Mouse (Mus musculus) CH12F3 (cell line): ENCODE measurements around the gene Kalrn.
"Not testable (repeated sequence)": the region's sequence is repeated elsewhere in the genome, so short reads cannot be mapped to it uniquely, and the experiment has no call there.

ENCODE experiments used
- in situ Hi-C: fragments of 300-500 bp; cut with MboI; formaldehyde crosslinking; loops from 2 replicates; pipeline ENCODE4 v1.14.3; 2020; ENCODE audit warnings: low sequenced_read_pairs

Gene Kalrn

GRCm38 (mm10) chr16:34088331-34088730, 485.0 kb downstream of the Kalrn start:
- in situ Hi-C loops = no loop called here

DNA sequence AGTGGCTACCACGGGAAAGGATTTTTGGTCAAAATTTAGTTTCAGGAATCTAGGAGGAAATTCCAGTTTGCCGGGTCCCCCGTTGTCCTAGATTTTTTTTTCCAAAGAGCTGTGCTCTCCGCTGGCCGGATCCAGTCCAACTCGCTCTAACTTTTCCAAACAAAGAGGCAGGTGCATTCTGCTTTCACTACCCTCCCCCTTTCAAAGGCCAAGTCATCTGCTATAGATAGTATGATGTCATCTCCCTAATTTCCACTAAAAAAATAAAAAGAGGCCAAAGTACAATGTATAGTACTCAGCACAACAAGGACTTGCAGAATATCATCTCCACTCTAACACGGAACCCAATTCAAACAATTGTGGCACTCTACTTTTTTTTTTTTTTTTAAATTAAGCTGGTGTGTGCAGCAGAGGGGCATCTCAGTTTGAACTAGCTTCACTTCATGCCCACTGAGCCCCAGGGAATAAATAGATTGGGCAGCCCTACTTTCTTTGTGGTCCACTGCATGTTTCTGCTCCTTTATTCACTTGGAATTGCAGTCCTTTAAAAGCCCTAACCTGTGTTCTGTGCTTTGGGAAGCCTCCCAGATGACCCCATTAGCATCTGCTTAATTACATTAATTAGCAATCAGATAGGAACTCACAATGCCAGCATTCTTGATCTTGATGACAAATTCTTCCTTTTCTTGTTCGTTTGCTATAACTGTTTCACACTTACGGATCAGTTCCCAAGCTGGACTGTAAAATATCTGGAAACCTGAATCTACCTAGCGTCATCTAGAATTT, 489.0 kb downstream of the Kalrn start:
- in situ Hi-C loops = no loop called here

- in situ Hi-C loops = no loop called here
Observed at GRCm38 (mm10) chr16:34082494-34083469, 490.6 kb downstream of the Kalrn start.

DNA sequence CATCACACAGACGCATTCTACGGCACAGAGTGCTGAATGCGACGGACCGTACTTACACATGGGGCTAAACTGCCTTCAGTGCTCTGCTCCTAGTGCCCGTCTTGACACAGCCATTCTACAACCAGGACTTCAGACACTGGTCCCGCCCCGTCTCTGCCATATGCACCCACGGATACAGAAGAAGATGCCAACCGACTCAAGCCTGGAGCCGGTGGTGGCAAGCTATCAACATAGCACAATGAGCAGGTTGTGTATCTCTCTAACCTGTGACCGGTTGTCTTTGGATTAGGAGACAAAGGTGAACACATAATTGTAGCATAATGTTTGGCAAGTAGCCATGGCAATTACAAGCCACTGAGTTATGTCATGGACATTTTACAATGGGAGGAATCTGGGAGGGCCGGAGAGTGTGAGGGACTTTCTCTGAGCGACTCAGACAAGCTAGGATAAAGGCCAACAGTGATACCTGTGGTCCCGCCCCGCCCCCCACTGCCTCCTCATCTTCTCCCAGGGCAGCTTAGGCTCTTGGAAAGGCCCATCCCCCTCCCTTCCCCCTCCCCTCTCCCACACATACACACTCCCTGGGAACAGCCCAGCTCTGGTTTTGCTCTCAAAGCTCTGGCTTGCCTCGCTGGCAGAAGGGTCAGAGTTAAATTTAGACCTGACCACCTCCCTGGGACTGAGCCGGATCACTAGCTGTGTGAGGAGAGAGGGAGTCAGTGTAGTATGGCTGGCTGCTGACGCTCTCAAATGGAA, 491.5 kb downstream of the Kalrn start:
- in situ Hi-C loops = no loop called here

DNA sequence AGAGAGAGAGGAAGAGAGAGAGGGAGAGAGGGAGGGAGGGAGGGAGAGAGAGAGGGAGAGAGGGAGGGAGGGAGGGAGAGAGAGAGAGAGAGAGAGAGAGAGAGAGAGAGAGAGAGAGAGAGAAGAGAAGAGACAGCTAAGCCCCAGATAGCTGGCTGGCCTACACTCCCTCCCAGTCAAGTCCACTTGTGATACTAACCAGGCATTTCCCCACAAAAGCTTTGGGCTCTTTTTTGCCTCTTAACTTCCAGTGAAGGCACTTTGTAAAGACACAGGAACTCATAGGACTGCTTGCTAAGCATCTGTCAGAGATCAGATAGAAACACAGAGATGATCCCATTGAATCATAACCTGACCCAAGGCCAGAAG, 492.0 kb downstream of the Kalrn start:
- in situ Hi-C loops = not testable (repeated sequence)

GRCm38 (mm10) chr16:34080818-34081217, 492.5 kb downstream of the Kalrn start:
- in situ Hi-C loops = no loop called here

DNA sequence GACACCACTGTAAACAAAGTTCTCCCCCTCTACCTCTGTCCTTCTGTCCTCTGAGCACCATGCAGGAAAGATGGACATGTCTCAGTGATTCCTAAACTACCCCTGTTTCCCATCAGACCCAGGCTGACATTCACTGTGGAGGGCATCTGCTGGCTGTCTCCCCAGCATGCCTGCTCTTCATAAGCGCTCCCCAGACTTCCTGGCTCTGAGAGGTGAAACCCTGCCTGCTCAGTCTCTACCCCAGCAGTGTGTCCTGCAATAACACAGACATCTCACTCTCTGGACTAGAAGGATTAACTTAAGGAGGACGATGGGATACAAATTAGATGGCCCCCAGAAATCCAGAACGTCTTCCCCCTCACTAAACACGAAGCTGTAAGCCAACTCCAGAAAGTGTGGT, 493.8 kb downstream of the Kalrn start:
- in situ Hi-C loops = no loop called here

DNA sequence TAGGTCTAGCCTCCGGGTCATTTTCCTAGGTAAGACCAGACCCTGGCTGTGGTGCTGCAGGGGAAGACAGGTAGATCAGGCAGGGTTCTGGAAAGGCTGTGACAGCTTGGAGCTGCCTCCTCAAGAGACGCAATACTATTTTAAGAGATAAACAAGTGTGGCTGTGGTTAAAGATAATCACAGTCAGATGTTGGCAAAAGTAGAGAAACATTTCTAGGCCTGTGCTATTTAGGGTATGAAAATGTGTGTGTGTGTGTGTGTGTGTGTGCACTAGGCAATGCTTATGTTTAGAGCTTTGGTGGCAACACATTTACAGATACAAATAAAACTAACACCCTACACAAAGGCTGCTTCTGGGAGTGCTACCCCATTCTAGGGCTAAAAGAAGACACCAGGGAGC, 494.6 kb downstream of the Kalrn start:
- in situ Hi-C loops = no loop called here

GRCm38 (mm10) chr16:34076101-34076500, 497.2 kb downstream of the Kalrn start:
- in situ Hi-C loops = no loop called here

GRCm38 (mm10) chr16:34073930-34074329, 499.4 kb downstream of the Kalrn start:
- in situ Hi-C loops = no loop called here

DNA sequence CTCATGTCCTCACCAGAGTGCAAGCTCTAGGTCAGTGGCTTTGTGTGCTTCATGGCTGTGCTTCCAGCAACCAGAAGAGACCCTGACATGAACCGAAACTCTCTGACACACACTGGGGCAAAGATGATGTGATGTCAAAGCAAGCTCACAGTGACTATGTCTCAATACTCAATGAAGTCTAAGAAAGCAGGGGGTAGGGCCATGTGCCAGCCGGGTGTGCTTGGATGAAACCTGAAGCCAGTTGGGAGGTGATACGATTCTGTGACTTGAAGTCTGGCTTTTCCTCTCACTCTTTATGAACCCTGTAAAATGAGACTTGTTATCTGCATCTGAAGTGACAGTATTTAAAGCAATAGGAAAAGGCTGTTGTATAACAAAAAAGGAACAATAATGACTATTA, 501.2 kb downstream of the Kalrn start:
- in situ Hi-C loops = no loop called here

DNA sequence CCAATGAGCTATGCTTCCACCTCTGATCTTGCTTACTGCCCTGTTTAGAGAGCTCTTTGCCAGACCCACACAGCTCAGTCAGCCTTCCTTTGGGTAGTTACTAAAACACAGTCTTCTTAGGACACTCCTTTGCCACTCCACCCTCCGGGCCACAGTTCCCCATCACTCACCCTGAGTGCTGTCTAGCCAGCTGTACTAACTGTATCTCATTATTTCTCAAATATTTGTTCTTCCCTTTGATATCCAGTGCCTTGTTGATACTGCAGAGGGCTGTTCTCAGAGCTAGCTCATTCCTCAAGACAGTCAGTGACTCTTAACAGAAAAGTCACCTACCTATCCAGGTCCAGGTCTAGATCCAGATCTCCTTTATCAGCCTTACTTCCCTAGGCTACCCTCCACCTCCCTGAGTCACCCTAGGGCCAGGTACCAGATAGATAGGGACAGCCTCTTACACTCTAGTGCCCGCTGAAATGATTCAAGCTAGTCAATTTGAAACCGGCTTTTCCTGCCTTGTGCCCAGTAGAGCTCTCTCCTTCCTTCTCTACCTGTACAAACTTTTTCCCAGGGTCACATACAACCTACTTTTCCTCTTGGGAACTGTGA, 502.0 kb downstream of the Kalrn start:
- in situ Hi-C loops = no loop called here

DNA sequence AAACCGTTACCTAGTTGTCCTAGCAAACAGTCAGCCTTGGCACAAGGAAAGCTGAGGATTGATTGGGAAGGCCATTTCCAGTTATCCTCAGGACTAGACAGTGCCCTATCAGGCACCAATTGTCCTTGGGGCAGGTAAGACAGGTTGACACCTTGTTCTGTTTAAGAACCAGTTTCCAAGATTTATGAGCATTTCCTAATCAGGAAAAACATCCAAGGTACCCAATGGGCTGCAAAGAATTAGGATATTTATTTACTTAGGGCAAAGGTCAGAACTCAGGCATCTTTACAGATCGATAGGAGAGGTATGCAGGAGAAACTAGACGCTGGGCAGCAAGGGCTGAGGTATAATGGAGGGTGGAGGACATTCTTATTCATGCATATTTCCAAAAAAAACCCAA, 503.9 kb downstream of the Kalrn start:
- in situ Hi-C loops = no loop called here

DNA sequence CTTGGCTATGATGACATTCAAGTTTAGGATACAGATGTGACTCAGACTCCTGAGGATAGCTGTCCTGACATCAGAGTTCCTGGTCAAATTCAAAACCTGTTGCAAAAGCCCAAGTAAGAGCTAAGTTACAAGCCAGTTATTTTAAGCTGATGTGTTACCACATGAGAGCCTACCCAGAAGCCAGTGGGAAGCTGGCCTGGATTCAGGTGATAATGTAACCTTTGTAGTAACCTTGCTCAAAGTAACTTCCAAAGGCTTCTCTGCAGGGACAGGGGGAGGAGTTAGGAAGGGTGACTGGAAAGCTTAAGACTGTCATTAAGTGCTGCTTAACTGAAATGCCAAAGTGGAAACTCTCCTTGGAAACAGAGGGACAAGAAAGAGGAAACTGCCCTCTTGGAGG, 506.4 kb downstream of the Kalrn start:
- in situ Hi-C loops = no loop called here

GRCm38 (mm10) chr16:34066376-34066775, 507.0 kb downstream of the Kalrn start:
- in situ Hi-C loops = no loop called here

DNA sequence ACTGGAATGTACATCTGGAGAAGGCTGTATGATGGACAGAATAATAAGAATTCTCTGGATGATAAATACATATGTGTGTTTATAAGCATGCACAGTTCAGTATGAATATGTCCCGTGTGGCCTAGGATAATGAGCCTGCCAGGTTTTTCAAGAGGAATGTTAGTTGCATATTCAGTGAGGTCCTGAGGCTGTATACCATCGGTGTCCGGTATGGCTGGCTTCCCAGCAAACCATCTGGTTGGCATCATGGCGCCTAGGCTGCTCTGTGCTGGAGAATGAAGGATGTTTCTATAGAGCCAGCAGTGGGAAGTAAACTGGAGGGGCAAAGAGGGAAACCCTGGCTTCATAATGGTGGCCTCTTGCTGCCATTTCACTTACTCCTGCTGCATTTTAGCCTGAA, 510.0 kb downstream of the Kalrn start:
- in situ Hi-C loops = no loop called here

DNA sequence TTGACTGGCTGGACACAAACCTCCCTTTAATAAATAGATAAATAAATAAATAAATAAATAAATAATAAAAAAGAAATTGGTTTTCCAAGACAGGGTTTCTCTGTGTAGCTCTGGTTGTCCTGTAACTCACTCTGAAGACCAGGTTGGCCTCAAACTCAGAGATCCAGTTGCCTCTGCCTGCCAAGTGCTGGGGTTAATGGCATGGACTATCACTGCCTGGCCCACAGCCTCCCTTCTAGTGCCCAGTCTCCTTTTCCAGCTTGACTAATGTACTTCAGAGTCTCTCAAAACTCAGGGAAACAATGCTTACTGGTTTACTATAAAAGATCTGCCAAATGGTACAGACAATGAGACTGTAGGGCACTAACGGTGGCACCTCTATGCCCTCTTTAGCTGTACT, 511.7 kb downstream of the Kalrn start:
- in situ Hi-C loops = no loop called here

- in situ Hi-C loops = no loop called here
Observed at GRCm38 (mm10) chr16:34058611-34059010, 514.7 kb downstream of the Kalrn start.

- in situ Hi-C loops = no loop called here
Observed at GRCm38 (mm10) chr16:34057464-34057863, 515.9 kb downstream of the Kalrn start.

DNA sequence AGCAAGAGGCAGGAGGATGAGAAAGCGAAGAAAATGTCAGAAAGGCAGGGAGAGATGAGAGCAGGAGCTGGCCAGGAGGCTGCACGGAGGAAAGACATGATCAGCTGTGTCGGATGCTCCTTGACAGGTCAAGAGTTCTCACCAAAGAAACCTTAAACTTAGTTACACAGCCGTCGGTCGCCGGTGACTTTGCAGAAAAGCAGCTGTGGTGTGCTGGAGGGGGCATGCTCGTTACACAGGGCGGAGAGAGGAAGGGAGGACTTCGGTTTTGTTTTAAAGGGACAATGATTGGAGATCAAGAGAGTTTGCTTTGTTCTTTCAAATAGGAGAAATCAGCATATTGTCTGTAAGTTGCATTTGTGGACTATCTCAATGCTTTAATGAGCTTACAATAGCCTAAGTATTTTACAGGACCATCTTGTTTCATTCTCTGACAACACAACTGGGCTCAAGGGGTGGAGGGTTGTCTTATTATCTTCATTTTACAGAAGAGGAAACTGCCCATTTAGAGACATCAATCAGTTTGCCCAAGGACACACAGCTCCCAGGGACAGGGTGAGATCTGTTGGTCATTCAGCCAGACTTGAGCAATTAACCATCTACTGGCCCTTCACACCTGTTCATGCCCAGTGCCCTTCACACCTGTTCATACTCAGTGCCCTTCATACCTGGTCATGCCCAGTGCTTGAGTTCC, 516.8 kb downstream of the Kalrn start:
- in situ Hi-C loops = no loop called here
